ENCODE assay signal across 9 mouse cellular contexts in the genomic region with DNA sequence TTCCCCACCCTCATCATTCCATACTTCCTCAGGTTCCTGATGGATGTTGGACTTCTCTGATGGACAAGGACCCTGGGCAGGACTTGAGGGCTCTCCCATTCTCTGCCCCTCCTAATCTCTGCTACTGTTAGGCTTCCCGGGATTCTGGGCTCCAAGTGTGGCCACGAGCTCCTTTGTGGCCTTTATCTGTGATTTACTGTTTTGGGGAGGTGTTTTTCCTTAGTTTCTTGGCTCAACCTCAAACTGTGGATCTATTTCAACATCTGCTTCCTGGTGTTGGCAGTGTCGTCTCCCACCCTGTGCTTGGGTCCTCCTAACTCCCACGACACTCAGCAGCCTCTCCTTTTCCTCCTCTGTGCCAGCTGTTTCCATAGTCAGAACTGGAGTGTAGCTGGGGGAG.
DNase-seq lines count a peak whose midpoint lies in the region; ATAC-seq and TF ChIP-seq lines count a peak whose summit lies in the region.
"Had no signal": no experiment of that assay in that cellular context is flagged by ENCODE, and none has a peak within 500 bp of the region (broad histone marks: within the 10 kb centered on the region; RNA-seq: fewer than 3 reads in every experiment).

No protein-coding gene starts in this region.

- no peaks in the 10 kb centered on the region for H3K9me3 ChIP-seq in forebrain, postnatal 0 days (ENCODE audit: low read length)
- H3K9me3 ChIP-seq in midbrain, embryonic 15.5 days, result no peaks in the 10 kb centered on the region
- H3K9me3 ChIP-seq in intestine, postnatal 0 days (ENCODE audit: control insufficient read depth), result no peaks in the 10 kb centered on the region
- H3K9me3 ChIP-seq: hindbrain, embryonic 15.5 days had no signal

- WGBS in forebrain, postnatal 0 days, result 41% methylated on average over 4 of the region's 4 CpGs
- 55% methylated on average over 4 of the region's 4 CpGs for WGBS in midbrain, embryonic 15.5 days
- WGBS in intestine, postnatal 0 days, result 37% methylated on average over 4 of the region's 4 CpGs

- H3K4me3 ChIP-seq in forebrain, postnatal 0 days (ENCODE audit: low read depth, low read length), result no peak overlapping the region
- no peak overlapping the region for H3K4me3 ChIP-seq in midbrain, embryonic 15.5 days
- H3K4me3 ChIP-seq in intestine, postnatal 0 days (ENCODE audit: low read depth, low read length), result no peak overlapping the region
- H3K4me3 ChIP-seq: hindbrain, embryonic 15.5 days had no signal

- H3K27me3 ChIP-seq in forebrain, postnatal 0 days (ENCODE audit: insufficient read depth, low read length), result no peaks in the 10 kb centered on the region
- H3K27me3 ChIP-seq in midbrain, embryonic 15.5 days (replicated peaks), result no peaks in the 10 kb centered on the region
- H3K27me3 ChIP-seq in intestine, postnatal 0 days (replicated peaks; ENCODE audit: control insufficient read depth, insufficient read depth, low read length), result no peaks in the 10 kb centered on the region
- H3K27me3 ChIP-seq: hindbrain, embryonic 15.5 days had no signal

- H3K4me2 ChIP-seq in forebrain, postnatal 0 days (ENCODE audit: low read depth), result no peak overlapping the region
- H3K4me2 ChIP-seq in midbrain, embryonic 15.5 days, result no peak overlapping the region
- H3K4me2 ChIP-seq in intestine, postnatal 0 days (replicated peaks; ENCODE audit: low read depth), result no peak overlapping the region

- 0 out of 2 replicates have a peak overlapping the region, but pooled peaks have one; percentile 21 for H3K27ac ChIP-seq in forebrain, postnatal 0 days (ENCODE audit: low read depth, low read length)
- peak overlapping the region; percentile 56 for H3K27ac ChIP-seq in midbrain, embryonic 15.5 days
- H3K27ac ChIP-seq in intestine, postnatal 0 days (ENCODE audit: low read depth, low read length), result no peak overlapping the region
- H3K27ac ChIP-seq: hindbrain, embryonic 15.5 days had no signal

- H3K9ac ChIP-seq in forebrain, postnatal 0 days, result no peak overlapping the region
- no peak overlapping the region for H3K9ac ChIP-seq in midbrain, embryonic 15.5 days
- H3K9ac ChIP-seq in intestine, postnatal 0 days (ENCODE audit: low read depth, low read length), result no peak overlapping the region
- H3K9ac ChIP-seq: hindbrain, embryonic 15.5 days had no signal

- peaks cover 8% of the 10 kb centered on the region for H3K4me1 ChIP-seq in forebrain, postnatal 0 days (ENCODE audit: insufficient read depth)
- peaks cover 35% of the 10 kb centered on the region for H3K4me1 ChIP-seq in midbrain, embryonic 15.5 days
- no peaks in the 10 kb centered on the region for H3K4me1 ChIP-seq in intestine, postnatal 0 days (replicated peaks; ENCODE audit: control insufficient read depth, insufficient read depth, low read length)

- no peak for ATAC-seq in forebrain, postnatal 0 days
- ATAC-seq in midbrain, embryonic 15.5 days (replicated peaks), result 0 out of 2 replicates have a peak, but pooled peaks have one; percentile 3
- ATAC-seq in intestine, postnatal 0 days, result no peak

- peak; percentile 7 to 21 for DNase-seq in lung, adult 18-20 months
- DNase-seq in lung, postnatal 14 days, result no peak
- DNase-seq in forebrain, postnatal 0 days, result no peak
- peak; percentile 37 to 56 for DNase-seq in kidney, postnatal 25 days
- no peak for DNase-seq in ovary, adult 18-20 months (ENCODE audit: low spot score)
- DNase-seq: cerebellum, postnatal 25 days had no signal

- no peak for TF ChIP-seq CTCF in forebrain, postnatal 0 days (IDR thresholded peaks at IDR 0.05; ENCODE audit: low read depth)
- TF ChIP-seq CTCF in intestine, postnatal 0 days (IDR thresholded peaks at IDR 0.05; ENCODE audit: low read depth), result no peak

- no peaks in the 10 kb centered on the region for H3K36me3 ChIP-seq in forebrain, postnatal 0 days (ENCODE audit: insufficient read depth)
- H3K36me3 ChIP-seq in midbrain, embryonic 15.5 days (replicated peaks), result no peaks in the 10 kb centered on the region
- no peaks in the 10 kb centered on the region for H3K36me3 ChIP-seq in intestine, postnatal 0 days (ENCODE audit: control insufficient read depth, insufficient read depth)
- H3K36me3 ChIP-seq: hindbrain, embryonic 15.5 days had no signal

Comparison
In these comparisons a context has a peak if more than half of its experiments do, and no peak if none do; other contexts are left out.
1. DNase-seq: peak in lung, adult 18-20 months (2 of 2) and kidney, postnatal 25 days (2 of 2); none in lung, postnatal 14 days (single experiment), forebrain, postnatal 0 days (single experiment) and ovary, adult 18-20 months (single experiment).